Mouse (Mus musculus): ENCODE measurements at regions not wholly inside any gene's neighbourhood (a gene's known extent, or its start where the extent isn't known, plus 50 kb on each side); places are given as distances from the start of the nearest gene placed in this dataset.

DNA sequence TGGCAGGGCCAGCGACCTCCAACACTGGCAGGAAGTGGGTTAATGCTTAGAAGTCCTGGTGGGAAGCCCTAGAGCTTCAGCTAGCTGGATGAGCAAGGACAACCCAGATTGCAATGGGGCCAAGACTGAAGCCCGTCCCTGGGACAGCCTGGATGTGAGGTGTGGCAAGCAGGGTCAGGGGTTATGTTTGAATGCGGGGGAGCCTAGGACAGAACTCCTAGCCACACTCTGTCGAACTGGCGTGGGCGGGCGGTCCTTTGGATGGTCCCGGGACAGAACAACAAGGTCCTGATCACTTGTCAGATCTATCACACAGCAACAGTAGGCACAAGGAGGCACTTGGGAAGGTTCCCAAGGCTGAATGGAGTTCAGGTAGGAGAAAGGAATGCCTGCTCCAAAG, 101.1 kb upstream of the Ccnd1 start:
- no peak for TF ChIP-seq MYOG (IDR thresholded peaks at IDR 0.05; ENCODE audit: control insufficient read depth in 1 of 3, insufficient read depth in 1 of 3, insufficient read length in 2 of 3, low read depth in 2 of 3)
- no peak for TF ChIP-seq SRF (IDR thresholded peaks at IDR 0.05; ENCODE audit: control insufficient read depth, insufficient read length, low read depth)
- TF ChIP-seq E2F4 (IDR thresholded peaks at IDR 0.05; ENCODE audit: insufficient read depth), result no peak
- TF ChIP-seq MAX (IDR thresholded peaks at IDR 0.05; ENCODE audit: low read depth), result no peak
- no peak for TF ChIP-seq POLR2A (IDR thresholded peaks at IDR 0.05; ENCODE audit: insufficient read length, low read depth)
- TF ChIP-seq TCF3 (IDR thresholded peaks at IDR 0.05; ENCODE audit: insufficient read length, low read depth), result no peak
- no peak for TF ChIP-seq USF1 (IDR thresholded peaks at IDR 0.05; ENCODE audit: low read depth)
- TF ChIP-seq CEBPB (IDR thresholded peaks at IDR 0.05; ENCODE audit: insufficient read depth, poor library complexity, severe bottlenecking), result no peak
- TF ChIP-seq MYOD1 (IDR thresholded peaks at IDR 0.05; ENCODE audit: control insufficient read depth in 1 of 3, insufficient read length in 2 of 3, low read depth in 2 of 3), result no peak
- no peak for TF ChIP-seq TCF12 (IDR thresholded peaks at IDR 0.05; ENCODE audit: insufficient read depth, poor library complexity, severe bottlenecking)
- TF ChIP-seq POLR2AphosphoS2 (IDR thresholded peaks at IDR 0.05; ENCODE audit: insufficient read length, low read depth), result no peak
- TF ChIP-seq REST (IDR thresholded peaks at IDR 0.05; ENCODE audit: insufficient read depth, insufficient read length), result no peak

DNA sequence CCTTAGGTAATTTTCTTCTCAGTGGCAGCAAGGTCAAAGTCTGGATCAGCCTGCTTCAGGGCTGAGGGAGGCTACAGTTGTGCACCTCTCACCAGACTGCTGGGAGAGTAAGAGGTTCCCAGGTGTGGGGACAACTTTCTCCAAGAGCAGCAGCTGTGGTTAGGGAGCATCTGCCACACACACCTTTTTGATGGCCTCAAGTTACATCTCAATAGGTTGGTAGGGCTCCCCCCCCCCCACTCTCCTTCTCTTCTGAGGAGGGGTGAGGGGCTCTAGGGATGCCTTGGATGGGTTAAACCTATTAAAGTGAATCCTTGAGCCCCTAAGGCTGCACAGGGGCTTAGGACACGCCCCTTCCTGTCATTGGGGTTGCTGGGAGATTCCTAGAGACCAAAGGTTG, 94.7 kb upstream of the Ccnd1 start:
- Histone ChIP-seq H3K27me3 (ENCODE audit: control insufficient read depth, insufficient read depth, insufficient read length) (no peaks in the 10 kb centered on the region), H3K36me3 (ENCODE audit: control insufficient read depth, insufficient read depth) (no peaks in the 10 kb centered on the region), H3K79me2 (ENCODE audit: control insufficient read depth, insufficient read depth) (no peaks in the 10 kb centered on the region), H3K4me3 (no peak overlapping the region), H3K4me2 (ENCODE audit: low read depth) (no peak overlapping the region), H3ac (ENCODE audit: control insufficient read depth, insufficient read length) (no peak overlapping the region)
- TF ChIP-seq MAX (IDR thresholded peaks at IDR 0.05; ENCODE audit: low read depth) (no peak), CEBPB (IDR thresholded peaks at IDR 0.05; ENCODE audit: insufficient read depth, poor library complexity, severe bottlenecking) (no peak), E2F4 (IDR thresholded peaks at IDR 0.05; ENCODE audit: insufficient read depth) (no peak), POLR2A (IDR thresholded peaks at IDR 0.05; ENCODE audit: insufficient read length, low read depth) (no peak), SRF (IDR thresholded peaks at IDR 0.05; ENCODE audit: control insufficient read depth, insufficient read length, low read depth) (no peak), MYOG (IDR thresholded peaks at IDR 0.05; ENCODE audit: control insufficient read depth in 1 of 3, insufficient read depth in 1 of 3, insufficient read length in 2 of 3, low read depth in 2 of 3) (no peak), USF1 (IDR thresholded peaks at IDR 0.05; ENCODE audit: low read depth) (no peak), REST (IDR thresholded peaks at IDR 0.05; ENCODE audit: insufficient read depth, insufficient read length) (no peak), MYOD1 (IDR thresholded peaks at IDR 0.05; ENCODE audit: control insufficient read depth in 1 of 3, insufficient read length in 2 of 3, low read depth in 2 of 3) (no peak), POLR2AphosphoS2 (IDR thresholded peaks at IDR 0.05; ENCODE audit: insufficient read length, low read depth) (no peak), TCF12 (IDR thresholded peaks at IDR 0.05; ENCODE audit: insufficient read depth, poor library complexity, severe bottlenecking) (no peak), TCF3 (IDR thresholded peaks at IDR 0.05; ENCODE audit: insufficient read length, low read depth) (no peak)

More for the DNA sequence above, 101.1 kb upstream of the Ccnd1 start:
- H3K79me2 ChIP-seq (ENCODE audit: control insufficient read depth, insufficient read depth), result no peaks in the 10 kb centered on the region
- no peak overlapping the region for H3K4me3 ChIP-seq
- no peak overlapping the region for H3K4me2 ChIP-seq (ENCODE audit: low read depth)
- H3K36me3 ChIP-seq (ENCODE audit: control insufficient read depth, insufficient read depth), result no peaks in the 10 kb centered on the region
- H3ac ChIP-seq (ENCODE audit: control insufficient read depth, insufficient read length), result no peak overlapping the region
- H3K27me3 ChIP-seq (ENCODE audit: control insufficient read depth, insufficient read depth, insufficient read length), result no peaks in the 10 kb centered on the region

DNA sequence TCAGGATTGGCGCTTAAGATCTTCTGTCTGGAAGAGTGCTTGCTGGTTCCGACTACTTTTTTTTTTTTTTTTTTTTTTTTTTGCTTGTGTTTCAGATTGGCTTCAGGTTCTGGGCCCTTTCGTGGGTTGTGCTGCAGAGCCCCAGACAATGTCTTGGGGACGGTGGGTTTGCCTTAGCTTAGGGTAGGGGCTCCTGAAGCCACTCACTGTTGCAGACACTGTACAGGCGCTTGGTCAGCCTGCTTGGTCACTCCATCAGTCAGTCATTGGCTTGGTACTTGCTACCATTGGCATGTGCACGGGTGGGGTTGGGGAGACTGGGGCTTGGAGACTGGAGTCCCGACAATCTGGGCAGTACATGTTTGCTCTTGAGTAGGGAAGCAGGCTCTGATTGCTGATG, 91.5 kb upstream of the Ccnd1 start:
- H3K36me3 ChIP-seq (ENCODE audit: control insufficient read depth, insufficient read depth), result no peaks in the 10 kb centered on the region

DNA sequence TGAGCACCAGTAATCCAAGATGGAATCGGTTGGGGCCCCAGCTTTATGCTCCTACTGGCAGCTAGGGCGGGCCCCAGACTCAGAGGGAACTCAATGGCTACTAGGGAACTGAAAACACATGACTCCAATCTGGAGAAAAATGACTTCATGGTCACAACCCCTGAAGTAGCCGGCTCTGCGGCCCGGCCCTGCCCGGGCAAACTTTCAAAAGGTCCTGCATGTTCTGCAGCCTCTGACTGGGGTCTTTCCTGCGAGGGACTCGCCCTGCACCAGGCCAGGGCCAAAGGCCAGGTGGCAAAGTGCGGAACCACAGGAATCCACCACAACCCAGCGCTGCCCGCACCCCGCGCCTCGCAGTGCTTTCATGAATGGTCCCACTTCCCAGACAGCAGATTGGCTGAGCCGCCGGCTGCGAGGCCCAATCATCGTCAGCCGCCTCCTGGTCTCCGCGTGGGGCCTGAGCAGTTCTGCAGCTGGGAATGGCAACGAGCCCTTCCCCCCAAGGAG, 91.0 kb upstream of the Ccnd1 start:
- Histone ChIP-seq H3K4me3 (peak overlapping the region; percentile 4), H3K27me3 (ENCODE audit: control insufficient read depth, insufficient read depth, insufficient read length) (no peaks in the 10 kb centered on the region), H3ac (ENCODE audit: control insufficient read depth, insufficient read length) (no peak overlapping the region), H3K4me2 (ENCODE audit: low read depth) (peak overlapping the region; percentile 68), H3K79me2 (ENCODE audit: control insufficient read depth, insufficient read depth) (no peaks in the 10 kb centered on the region), H3K36me3 (ENCODE audit: control insufficient read depth, insufficient read depth) (no peaks in the 10 kb centered on the region)
- TF ChIP-seq MYOG (IDR thresholded peaks at IDR 0.05; ENCODE audit: control insufficient read depth in 1 of 3, insufficient read depth in 1 of 3, insufficient read length in 2 of 3, low read depth in 2 of 3), result peak in 1 of 3 experiments; percentile 76
- TF ChIP-seq TCF12 (IDR thresholded peaks at IDR 0.05; ENCODE audit: insufficient read depth, poor library complexity, severe bottlenecking), result no peak
- TF ChIP-seq REST (IDR thresholded peaks at IDR 0.05; ENCODE audit: insufficient read depth, insufficient read length), result no peak
- TF ChIP-seq E2F4 (IDR thresholded peaks at IDR 0.05; ENCODE audit: insufficient read depth), result no peak
- no peak for TF ChIP-seq TCF3 (IDR thresholded peaks at IDR 0.05; ENCODE audit: insufficient read length, low read depth)
- no peak for TF ChIP-seq MAX (IDR thresholded peaks at IDR 0.05; ENCODE audit: low read depth)
- TF ChIP-seq POLR2A (IDR thresholded peaks at IDR 0.05; ENCODE audit: insufficient read length, low read depth), result peak; percentile 26
- no peak for TF ChIP-seq SRF (IDR thresholded peaks at IDR 0.05; ENCODE audit: control insufficient read depth, insufficient read length, low read depth)
- TF ChIP-seq POLR2AphosphoS2 (IDR thresholded peaks at IDR 0.05; ENCODE audit: insufficient read length, low read depth), result no peak
- peak in 2 of 3 experiments; percentile 55 to 68 for TF ChIP-seq MYOD1 (IDR thresholded peaks at IDR 0.05; ENCODE audit: control insufficient read depth in 1 of 3, insufficient read length in 2 of 3, low read depth in 2 of 3)

More for the DNA sequence above, 91.5 kb upstream of the Ccnd1 start:
- Histone ChIP-seq H3K4me2 (ENCODE audit: low read depth) (peak overlapping the region; percentile 68), H3K27me3 (ENCODE audit: control insufficient read depth, insufficient read depth, insufficient read length) (no peaks in the 10 kb centered on the region), H3ac (ENCODE audit: control insufficient read depth, insufficient read length) (no peak overlapping the region), H3K4me3 (peak overlapping the region; percentile 4), H3K79me2 (ENCODE audit: control insufficient read depth, insufficient read depth) (no peaks in the 10 kb centered on the region)
- no peak for TF ChIP-seq MAX (IDR thresholded peaks at IDR 0.05; ENCODE audit: low read depth)

DNA sequence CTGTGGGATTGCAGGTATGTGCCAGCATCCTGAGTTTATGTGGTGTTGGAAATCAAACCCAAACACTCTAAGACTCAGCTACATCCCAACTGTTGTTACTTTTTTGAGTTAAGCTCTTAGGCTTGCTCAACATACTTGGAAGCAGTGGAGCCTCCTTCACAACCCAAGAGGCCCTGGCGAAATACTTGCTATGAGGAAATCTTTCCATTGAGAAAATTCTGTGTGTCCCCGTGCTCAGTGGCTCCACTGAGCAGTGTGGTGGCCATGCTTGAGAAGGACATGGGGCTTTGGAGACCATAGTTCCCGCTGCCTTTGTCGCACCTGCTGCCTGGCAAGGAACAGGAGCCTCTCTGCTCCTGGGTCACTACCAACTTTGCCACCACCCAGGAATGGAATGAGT, 89.9 kb upstream of the Ccnd1 start:
- TF ChIP-seq MYOD1 (IDR thresholded peaks at IDR 0.05; ENCODE audit: control insufficient read depth in 1 of 3, insufficient read length in 2 of 3, low read depth in 2 of 3), result no peak
- TF ChIP-seq MAX (IDR thresholded peaks at IDR 0.05; ENCODE audit: low read depth), result no peak
- TF ChIP-seq MYOG (IDR thresholded peaks at IDR 0.05; ENCODE audit: control insufficient read depth in 1 of 3, insufficient read depth in 1 of 3, insufficient read length in 2 of 3, low read depth in 2 of 3), result peak in 1 of 3 experiments; percentile 27
- H3K36me3 ChIP-seq (ENCODE audit: control insufficient read depth, insufficient read depth), result no peaks in the 10 kb centered on the region

More for the DNA sequence above, 89.9 kb upstream of the Ccnd1 start:
- Histone ChIP-seq H3K4me3 (no peak overlapping the region), H3ac (ENCODE audit: control insufficient read depth, insufficient read length) (no peak overlapping the region), H3K4me2 (ENCODE audit: low read depth) (no peak overlapping the region), H3K79me2 (ENCODE audit: control insufficient read depth, insufficient read depth) (no peaks in the 10 kb centered on the region), H3K27me3 (ENCODE audit: control insufficient read depth, insufficient read depth, insufficient read length) (no peaks in the 10 kb centered on the region)

All from myocyte (in vitro differentiated cells).